Mouse (Mus musculus): ENCODE measurements around the gene Syf2.
A peak's percentile ranks its signal among the peaks of the same experiment; 100 is the strongest.
"Not testable (repeated sequence)": the region's sequence is repeated elsewhere in the genome, so short reads cannot be mapped to it uniquely, and the experiment has no call there.

Syf2 gene

DNA sequence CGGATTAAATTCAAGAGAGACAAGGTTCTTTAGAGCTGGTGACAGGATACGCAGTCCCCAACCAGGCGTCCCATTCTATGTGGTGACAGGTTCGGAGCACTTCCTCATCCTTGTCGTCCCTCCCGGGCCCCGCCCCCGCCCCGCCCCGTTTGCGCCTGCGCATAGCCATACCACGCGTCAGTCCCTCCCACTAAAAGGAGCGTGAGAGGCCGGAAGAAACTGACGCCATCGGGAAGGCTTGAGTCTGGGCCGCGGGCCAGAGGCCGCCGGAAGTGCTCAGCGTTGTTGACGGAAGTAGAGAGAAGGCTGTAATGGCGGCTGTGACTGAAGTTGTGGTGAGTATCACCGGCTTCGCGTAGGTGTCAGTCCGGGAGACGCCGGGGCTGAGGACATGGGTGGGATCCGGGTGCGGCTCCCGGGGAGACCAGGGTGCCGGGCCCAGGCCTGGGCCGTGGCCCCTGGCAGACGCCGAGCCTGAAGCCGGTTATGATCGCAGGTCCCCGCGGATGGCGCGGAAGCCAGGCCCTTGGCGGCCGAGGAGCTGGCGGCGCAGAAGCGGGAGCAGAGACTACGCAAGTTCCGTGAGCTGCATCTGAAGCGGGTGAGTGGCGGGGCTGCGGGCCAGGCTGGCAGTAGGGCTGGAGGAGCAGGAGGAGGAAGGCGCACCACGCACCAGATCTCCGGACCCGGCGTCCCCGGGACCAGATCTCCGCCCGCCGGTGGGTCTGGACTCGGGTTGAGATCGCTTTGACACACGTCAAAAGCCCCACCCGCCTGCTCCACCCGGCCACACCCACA is at the start of gene Syf2:
Gene Syf2, plus strand, starts transcription at position 215 of the 798 bp plus-strand sequence.
- DNase-seq (ENCODE audit: low spot score in 2 of 2) = peak; percentile 92 to 97

DNA sequence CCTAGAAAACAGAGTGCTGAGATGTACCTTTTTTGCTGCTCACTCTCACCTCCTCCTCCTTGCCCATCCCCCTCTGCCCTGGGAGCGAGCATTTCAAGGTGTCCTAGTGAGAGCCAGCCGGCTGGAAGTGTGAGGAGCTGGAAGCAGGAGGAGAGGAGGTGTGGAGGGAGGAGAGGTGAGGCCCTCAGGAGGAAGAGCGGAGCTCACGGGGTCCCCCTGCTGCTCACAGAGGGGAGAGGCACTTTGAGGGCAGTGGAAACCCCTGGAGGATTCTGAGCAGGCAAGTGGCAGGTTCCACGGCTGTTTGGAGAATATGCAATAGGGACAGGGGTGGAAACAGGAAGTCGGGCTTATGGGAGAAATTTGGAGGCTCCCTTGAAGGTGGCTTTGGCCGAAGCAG is 47.4 kb upstream of the Syf2 start:
- DNase-seq (ENCODE audit: low spot score in 2 of 2) = no peak

DNA sequence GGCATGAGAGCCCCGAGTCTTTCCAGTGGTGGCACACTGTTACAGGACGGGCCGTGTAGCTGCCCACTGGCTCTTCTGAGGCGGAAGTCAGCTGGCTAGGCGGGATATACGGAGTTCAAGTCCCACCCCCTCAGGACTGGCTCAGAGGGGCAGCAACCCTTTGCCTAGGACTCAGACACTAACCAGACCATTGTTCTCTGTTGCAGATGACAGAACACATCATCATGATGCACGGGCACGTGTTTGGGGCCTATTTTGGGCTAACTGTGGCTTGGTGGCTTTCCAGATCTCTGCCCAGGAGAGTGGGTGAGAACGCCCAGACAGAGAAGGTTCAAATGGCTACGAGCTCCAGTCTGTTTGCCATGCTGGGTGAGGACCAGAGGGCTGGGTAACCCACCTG is 46.9 kb upstream of the Syf2 start:
- DNase-seq (ENCODE audit: low spot score in 2 of 2) = peak in 1 of 2 experiments; percentile 5

DNA sequence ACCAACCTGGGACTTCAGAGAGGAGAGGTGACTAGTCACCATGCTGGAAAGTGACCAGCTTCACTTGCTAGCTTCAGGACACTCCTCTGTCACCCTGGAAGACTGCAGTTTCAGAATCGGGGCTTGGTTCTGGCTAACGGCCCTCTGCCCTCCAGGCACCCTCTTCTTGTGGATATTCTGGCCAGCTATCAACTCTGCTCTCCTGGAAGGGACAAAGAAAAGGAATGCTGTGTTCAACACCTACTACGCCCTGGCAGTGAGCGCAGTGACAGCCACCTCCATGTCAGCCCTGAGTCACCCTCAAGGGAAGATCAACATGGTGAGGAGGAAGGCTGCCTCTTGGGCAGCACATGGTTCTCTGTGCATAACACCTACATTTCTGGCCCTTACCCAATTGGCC is 46.3 kb upstream of the Syf2 start:
- no peak for DNase-seq (ENCODE audit: low spot score in 2 of 2)

DNA sequence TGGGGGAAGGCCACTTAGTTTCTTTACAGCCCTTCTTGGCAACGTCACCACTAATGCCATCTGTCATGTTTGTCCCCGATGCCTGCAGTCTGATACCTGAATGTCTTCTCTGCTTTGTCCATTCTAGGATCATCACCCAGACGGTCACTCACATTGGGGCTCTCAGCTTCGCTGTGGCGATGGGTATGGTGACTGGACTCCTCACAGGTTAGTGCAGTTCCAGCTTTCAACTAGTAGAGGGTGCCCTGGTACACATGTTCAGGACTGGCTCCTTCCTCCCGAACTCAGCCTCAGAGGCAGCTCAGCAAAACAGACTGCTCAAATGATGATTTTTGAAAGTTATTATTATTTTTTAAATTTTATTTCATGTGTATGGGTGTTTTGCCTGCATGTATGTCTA is 38.6 kb upstream of the Syf2 start:
- DNase-seq (ENCODE audit: low spot score in 2 of 2) = peak; percentile 40 to 66

DNA sequence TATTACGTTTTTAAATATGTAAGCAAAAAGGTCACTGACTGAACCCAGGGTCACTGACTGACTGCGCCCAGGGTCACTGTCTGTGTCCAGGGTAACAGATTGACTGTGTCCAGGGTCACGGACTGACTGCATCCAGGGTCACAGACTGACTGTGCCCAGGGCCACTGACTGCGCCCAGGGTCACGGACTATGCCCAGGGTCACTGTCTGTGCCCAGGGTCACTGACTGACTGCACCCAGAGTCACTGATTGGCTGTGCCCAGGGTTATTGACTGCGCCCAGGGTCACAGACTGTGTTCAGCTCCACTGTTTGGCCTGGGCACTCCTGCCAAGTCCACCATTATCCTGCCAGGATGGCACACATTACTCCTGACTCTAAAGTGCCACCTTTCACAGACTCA is 33.4 kb upstream of the Syf2 start:
- no peak for DNase-seq (ENCODE audit: low spot score in 2 of 2)

DNA sequence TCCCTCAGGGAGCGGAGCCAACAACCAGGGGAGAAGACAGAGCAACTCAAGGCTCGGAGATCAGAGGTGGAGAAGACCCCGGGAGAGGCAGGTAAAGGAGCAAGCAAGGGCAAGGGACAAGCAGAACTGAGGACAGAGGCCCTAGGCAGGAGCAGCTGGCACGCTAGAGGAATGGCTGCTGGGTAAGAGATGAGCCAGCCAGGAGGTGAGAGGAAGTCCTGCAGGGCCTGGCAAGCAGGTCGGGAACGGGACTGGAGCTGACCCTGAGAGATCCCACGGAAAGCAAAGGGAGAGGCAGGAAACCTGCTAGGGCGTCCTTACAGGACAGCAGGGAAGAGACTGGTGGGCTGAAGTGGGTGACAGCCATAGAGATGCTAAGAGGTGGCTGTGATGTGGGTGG is 29.6 kb upstream of the Syf2 start:
- no peak for DNase-seq (ENCODE audit: low spot score in 2 of 2)

DNA sequence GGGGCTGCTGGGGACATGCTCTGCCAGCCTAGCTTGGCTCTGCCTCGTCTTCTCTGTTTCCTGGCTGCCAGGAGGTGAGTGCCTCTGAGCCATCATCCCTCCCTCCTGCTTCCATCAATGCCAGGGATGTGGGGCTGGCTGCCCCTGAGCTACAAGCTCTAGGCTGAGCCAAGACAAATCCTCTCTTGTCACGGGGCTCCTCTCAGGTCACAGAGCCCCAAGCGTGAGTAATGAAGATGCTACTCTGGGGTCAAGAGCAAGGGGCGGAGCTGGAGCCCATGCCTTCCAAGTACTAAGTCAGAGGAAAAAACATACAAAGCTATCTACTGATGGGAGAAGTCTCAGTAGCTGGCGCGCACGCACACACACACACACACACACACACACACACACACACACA is 27.7 kb upstream of the Syf2 start:
- DNase-seq (ENCODE audit: low spot score in 2 of 2) = no peak

DNA sequence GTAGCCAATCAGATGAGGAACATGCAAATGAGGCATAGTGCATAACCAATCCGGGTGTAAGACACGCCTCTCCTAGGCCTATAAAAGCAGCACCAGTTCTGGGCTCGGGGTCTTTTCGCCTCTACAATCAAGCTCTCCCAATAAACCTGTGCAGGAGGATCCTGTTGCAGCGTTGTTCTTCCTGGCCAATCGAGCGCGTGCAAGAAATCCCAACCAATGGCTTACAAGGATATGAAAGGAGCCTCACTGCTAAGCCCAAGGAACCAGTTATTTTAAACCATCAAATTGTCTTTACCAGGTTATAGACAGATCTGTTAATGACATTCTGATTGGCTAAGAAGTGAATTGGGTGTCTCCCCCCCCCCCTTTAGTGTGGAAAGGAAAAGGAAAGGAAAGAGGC is 19.3 kb upstream of the Syf2 start:
- DNase-seq (ENCODE audit: low spot score in 2 of 2) = not testable (repeated sequence)

DNA sequence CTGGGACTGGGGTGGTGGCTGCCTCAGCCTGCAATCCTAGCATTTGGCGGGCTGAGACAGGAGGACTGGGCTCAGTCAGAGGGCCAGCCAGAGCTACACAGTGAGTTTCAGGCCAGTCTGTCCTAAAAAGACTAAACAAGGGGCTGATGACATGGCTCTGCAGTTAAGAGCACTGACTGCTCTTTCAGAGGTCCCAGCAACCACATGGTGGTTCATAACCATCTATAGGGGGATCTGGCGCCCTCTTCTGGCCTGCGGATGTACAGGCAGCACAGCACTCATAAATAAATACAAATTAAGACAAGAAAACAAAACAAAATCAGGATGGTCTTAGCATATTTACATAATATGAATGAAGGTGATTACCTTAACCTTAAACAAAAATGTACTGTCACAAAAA is 17.3 kb upstream of the Syf2 start:
- peak; percentile 42 to 57 for DNase-seq (ENCODE audit: low spot score in 2 of 2)

DNA sequence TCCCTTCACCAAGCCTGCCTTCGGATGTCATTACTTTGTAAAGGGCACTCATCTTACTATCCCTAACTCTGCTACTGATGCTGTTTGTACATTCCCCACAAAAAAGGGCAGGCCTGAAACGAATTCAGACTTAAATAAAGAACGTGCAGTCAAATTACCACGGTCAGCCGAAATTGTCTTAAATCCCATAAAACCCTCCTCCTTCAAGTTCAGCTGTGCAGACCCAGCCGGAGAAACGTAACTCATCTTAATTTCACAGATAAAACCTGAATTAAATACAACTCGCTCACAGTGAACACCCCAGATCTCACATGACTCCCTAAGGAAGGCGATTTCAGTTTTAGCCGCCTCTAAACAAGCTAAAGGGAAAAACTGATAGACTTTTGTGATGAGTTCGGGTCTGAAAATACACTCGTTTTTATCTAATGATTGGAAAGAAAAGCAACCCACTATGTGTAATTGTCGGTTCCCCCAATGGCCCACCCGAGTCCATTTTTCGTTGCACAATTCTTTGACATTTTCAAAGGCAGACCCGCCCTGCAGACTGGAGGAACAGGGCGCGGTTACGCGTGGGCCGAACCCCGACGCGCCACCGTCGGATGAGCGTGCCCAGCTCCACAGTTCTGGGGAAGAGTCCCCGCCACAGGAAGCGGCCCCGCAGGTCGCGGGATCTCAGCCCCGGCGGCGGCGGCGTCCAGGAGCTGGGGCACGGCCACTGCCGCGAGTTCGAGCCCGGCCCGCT is 16.4 kb upstream of the Syf2 start:
- no peak for DNase-seq (ENCODE audit: low spot score in 2 of 2)

DNA sequence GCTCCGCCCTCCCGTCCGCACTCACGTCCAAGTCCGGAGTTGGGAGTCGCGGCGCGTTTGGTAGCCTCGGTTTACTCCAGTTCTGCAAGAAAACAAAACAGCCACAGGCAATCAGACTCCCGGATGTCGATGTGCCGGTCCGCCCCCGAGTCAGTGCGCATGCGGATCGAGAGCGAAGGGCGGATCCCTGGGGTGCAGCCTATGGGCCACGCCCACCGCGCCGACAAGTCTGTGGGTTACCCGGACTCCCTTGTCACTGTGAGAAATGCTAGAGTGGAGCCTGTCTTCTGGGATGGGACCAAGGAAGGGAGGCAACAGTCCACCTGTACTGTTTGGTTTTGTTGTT is 15.9 kb upstream of the Syf2 start, which contains the start of gene Tmem50a:
Gene Tmem50a, minus strand, starts transcription at position 161 of the 346 bp plus-strand sequence.
- peak; percentile 90 to 92 for DNase-seq (ENCODE audit: low spot score in 2 of 2)

DNA sequence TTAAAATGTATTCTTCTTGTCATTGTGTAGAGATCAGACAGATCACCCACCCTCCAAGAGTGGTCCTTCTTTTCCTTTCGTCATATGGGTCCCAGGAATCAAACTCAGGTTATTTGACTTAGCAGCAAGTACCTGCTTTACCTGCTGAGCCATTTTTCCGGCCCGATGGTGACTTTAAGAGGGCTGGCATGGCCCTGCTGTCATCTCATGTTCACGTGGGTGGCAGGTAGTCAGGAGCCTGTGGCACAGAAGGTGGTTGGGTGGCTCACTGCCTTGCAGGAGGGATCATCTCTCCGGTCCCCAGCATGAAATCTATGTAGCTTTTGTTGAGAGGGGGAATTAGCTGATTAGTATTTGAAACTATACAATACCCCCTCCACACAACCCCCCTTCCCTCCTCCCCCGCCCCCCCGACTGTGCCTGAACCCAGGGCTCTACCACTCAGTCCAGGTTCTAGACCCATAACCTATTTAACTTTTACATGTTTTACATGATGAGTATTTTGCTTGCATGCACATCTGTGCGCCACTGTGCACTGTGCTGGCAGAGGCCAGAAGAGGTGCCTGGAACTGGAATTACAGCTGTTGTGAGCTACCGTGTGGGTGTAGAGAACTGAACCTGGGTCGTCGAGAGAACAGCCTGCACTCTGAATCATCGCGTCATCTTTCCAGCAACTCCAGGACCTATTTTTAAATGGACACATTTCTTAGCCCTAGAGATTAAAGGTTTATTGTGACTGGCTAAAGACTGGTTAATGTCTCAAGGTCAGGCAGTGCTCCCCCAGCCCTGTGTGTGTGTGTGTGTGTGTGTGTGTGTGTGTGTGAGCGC is 15.3 kb upstream of the Syf2 start:
- DNase-seq (ENCODE audit: low spot score in 2 of 2) = no peak

DNA sequence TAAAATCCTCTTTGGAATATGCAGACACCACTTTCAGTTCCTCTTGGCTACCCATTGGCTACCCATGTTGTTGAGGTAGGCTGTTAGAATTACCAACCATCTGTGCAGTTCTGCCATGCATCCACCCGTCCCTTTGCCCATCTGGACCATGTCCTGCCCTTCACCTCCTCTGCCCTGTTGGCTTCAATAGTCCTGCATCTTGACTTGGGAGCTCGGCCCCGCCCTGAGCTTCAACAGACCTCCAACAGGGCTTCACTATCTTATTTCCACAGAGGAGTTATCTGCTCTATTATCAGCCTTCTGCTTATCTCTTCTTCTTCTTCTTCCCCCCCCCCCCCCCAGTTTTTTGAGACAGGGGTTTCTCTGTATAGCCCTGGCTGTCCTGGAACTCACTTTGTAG is 13.5 kb upstream of the Syf2 start:
- DNase-seq (ENCODE audit: low spot score in 2 of 2) = no peak

DNA sequence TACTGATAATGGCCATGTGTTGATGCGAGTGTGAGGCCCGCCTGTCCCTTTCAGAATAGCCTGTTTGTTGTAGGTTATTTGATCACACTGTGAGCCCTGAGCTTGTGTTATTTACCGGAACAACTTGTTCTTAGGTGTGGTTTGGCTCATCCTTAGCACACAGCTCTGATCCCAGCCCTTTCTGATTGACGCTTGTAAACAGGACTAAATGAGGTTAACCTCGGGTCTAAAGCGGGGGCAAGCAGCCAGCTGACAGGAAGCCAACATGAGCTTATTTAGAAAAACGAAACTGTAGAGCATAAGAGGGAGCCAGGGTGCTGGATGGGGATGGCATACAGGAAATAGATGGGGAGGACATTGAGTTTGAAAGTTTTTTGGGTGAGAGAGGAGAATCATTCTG is 12.3 kb upstream of the Syf2 start:
- no peak for DNase-seq (ENCODE audit: low spot score in 2 of 2)

DNA sequence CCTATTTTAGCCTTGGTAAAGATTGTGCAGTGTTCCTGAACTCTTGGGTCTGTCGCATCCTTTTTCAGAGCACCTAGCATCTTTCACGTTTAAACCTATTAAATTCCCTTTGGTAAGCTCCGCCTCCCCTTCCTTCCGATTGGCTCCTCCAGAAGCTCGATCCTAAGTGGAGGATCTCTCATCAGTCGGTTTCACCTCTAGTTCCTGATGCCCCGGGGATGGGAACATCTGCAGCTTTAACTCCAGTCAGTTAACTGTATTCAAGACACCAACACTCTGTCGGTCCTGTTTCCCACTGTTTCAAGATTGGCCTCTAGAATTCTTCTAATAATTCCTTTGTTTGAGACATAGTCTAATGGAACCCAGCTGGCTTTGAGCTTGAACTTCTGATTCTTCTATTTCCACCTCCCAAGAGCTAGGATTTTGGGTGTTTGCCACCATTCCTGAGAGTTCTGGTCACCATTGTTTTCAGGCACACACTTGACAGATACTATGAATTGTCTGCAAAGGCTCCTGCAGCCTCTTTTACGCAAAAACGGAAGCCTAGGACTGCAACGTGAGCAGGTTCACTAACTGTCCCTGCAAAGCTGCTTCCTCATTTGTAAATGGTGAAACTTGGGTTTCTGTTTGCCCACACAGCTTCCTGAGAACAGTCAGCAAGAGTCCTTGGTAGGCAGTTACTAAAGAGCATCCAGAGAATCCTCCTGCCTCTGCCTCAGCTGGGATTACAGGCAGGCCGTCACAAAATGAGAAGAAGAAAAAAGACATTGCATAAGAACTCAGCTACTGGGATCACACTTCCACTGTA is 10.8 kb upstream of the Syf2 start:
- DNase-seq (ENCODE audit: low spot score in 2 of 2) = no peak

DNA sequence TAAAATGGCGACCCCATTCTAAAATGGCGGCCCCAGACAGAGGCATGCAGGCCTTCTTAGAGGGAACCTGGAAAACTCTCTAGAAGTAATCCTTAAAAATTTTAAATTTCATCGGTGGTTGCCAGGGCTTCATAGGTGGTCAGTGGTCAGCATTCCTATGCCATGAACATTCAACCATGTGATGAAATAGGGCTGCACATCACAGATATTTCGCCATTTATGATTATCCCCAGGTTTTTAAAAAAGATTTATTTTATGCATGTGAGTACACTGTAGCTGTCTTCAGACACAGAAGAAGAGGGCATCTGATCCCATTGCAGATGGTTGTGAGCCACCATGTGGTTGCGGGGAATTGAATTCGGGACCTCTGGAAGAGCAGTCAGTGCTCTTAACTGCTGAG is 10.1 kb upstream of the Syf2 start:
- DNase-seq (ENCODE audit: low spot score in 2 of 2) = no peak

DNA sequence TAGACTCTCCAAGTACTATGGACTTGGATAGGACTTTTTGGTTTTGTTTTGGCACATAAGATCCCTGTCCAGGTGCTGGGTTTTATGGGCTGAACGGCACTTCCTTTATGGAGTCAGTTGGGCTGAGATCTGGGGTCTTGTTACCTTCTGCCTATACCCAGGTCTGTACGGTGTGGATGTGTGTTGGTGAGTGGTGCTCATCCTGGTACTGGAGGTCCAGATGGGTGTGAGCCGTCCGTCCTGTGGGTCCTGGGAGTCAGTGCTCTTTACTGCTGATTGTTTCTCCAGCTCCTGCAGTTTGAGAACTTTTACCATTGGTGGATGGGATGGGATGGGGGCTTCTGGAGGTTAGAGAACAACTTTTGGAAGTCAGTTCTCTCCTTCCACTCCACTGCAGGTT is 9.0 kb upstream of the Syf2 start:
- DNase-seq (ENCODE audit: low spot score in 2 of 2) = no peak

DNA sequence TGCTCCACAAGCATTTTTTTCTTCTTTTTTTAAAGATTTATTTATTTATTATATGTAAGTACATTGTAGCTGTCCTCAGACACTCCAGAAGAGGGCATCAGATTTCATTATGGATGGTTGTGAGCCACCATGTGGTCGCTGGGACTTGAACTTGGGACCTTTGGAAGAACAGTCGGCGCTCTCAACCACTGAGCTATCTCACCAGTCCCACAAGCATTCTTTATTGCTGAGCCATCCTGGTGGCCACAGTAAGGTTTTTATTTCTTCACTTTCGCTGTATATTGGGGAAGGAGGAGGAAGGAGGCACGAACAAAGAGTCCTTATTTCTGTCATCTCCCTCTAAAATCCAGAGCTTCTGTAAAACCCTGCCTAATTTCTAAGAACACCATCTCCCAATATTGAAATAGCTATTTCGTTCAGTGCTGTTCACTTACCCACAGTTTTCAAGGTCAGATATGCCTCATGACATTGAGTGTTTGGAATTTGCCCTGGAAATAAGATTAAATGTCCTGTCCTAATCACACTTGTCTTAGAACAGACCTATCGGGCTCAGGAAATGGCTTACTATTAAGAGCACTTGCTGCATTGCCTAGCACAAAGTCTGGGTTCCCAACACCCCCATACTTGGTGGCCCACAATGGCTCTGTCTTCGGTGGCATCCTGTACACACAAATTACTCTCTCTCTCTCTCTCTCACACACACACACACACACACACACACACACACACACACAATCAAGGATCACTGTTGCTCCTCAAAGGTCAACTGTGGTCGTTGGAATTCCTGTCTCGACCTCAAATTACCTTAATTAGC is 8.4 kb upstream of the Syf2 start:
- peak in 1 of 2 experiments; percentile 11 for DNase-seq (ENCODE audit: low spot score in 2 of 2)

DNA sequence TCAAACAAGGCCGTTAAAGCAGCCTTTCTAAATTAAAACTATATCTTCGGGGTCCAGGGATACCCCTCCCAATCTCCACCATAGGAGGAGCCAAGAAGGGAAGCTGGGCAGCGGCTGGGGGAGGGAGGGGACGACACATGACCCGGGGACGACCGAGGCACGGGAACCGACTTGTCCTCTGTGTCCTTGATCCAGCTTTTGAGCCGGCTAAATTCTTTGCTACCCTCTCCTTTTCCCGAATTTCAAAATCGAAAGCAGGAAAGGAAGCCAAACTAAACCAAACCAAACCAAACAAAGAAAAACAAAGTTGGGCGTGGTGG is 7.8 kb upstream of the Syf2 start:
- no peak for DNase-seq (ENCODE audit: low spot score in 2 of 2)

Data from frontal cortex, postnatal 36 days (tissue).